Mouse (Mus musculus): ENCODE data around the gene Olfr78.

Olfr78 gene

GRCm38 (mm10) chr7:102759266-102759665, at the start of gene Olfr78, which contains the start of gene Olfr560:
TSS of gene Olfr78 (minus strand) at chr7:102759471.
TSS of gene Olfr560 (minus strand) at chr7:102759366.
- DNase-seq: no peak

- no peak for DNase-seq
Observed at GRCm38 (mm10) chr7:102803180-102803579, 43.9 kb upstream of the Olfr78 start, which contains the start of gene Olfr564. TSS of gene Olfr564 (plus strand) at chr7:102803480.

- DNase-seq: no peak
Observed at GRCm38 (mm10) chr7:102770921-102771320, 11.7 kb upstream of the Olfr78 start, which contains the start of gene Olfr561. TSS of gene Olfr561 (plus strand) at chr7:102771221.

GRCm38 (mm10) chr7:102752086-102752485, 7.2 kb downstream of the Olfr78 start:
- DNase-seq: no peak

- DNase-seq: no peak
Observed at GRCm38 (mm10) chr7:102737705-102738104, 21.6 kb downstream of the Olfr78 start.

GRCm38 (mm10) chr7:102733793-102734192, 25.5 kb downstream of the Olfr78 start:
- no peak for DNase-seq

GRCm38 (mm10) chr7:102727391-102727790, 31.9 kb downstream of the Olfr78 start, which contains the start of gene Olfr559:
TSS of gene Olfr559 (minus strand) at chr7:102727491.
- DNase-seq: no peak

GRCm38 (mm10) chr7:102718970-102719369, 40.3 kb downstream of the Olfr78 start, which contains the start of gene Olfr33:
TSS of gene Olfr33 (minus strand) at chr7:102719070.
- no peak for DNase-seq

GRCm38 (mm10) chr7:102701915-102702314, 57.4 kb downstream of the Olfr78 start, which contains the start of gene Olfr558:
TSS of gene Olfr558 (plus strand) at chr7:102702215.
- no peak for DNase-seq

- DNase-seq: no peak
Observed at GRCm38 (mm10) chr7:102698461-102698860, 60.8 kb downstream of the Olfr78 start.

- peak in 1 of 2 experiments; percentile 44 for DNase-seq
Observed at GRCm38 (mm10) chr7:102695358-102696125, 63.7 kb downstream of the Olfr78 start, which contains the start of gene Olfr557. TSS of gene Olfr557 (plus strand) at chr7:102695910.
